25 mouse cellular contexts compared by ENCODE assay signal in genomic region chr3:30742891-30743290, GRCm38 (mm10). TPM values are rescaled to one million over a fixed set of nuclear protein-coding genes. Genes with fewer than 3 reads are reported as not detected.
DNase-seq lines count a peak whose midpoint lies in the region; ATAC-seq lines count a peak whose summit lies in the region.
"Had no signal": no experiment of that assay in that cellular context is flagged by ENCODE, and none has a peak within 500 bp of the region (broad histone marks: within the 10 kb centered on the region; RNA-seq: fewer than 3 reads in every experiment).

No protein-coding gene starts in this region.

- intact Hi-C loops in heart, postnatal 10 days (cut with DNase I), result no loop called here

- no peak for ATAC-seq in inflammation-experienced regulatory T-cells, adult 6 months
- ATAC-seq: forebrain, embryonic 14.5 days; forebrain, embryonic 16.5 days had no signal

- DNase-seq in heart, adult 11 months, result peak; percentile 46
- no peak for DNase-seq in heart, postnatal 10 days
- peak; percentile 58 for DNase-seq in brain, adult 2 months (ENCODE audit: low read depth, low spot score)
- DNase-seq in telencephalon, adult 2 months (ENCODE audit: low read depth, low spot score), result peak; percentile 27
- DNase-seq: adrenal gland, adult 2 months; adrenal gland, postnatal 10 days; adrenal gland, postnatal 25 days; cerebellum, adult 11-12 months; cerebellum, adult 2 months; cerebellum, adult 9-10 months; cerebellum, postnatal 10 days; cerebellum, postnatal 25 days; embryo, embryonic 11 days had no signal

RNA-seq across cellular contexts. Expression of gene Samd7, which starts 3.2 kb away (rescaled TPM):
- not detected for total RNA-seq in heart, postnatal 10 days (2021)
- not detected for polyA plus RNA-seq in inflammation-experienced regulatory T-cells, adult 6 months (2017; shearing (Covaris generic))
- total RNA-seq: adrenal gland, adult 2 months; adrenal gland, postnatal 25 days; common myeloid progenitor, adult 5-6 weeks; MEL had no signal
- polyA plus RNA-seq: C2C12; embryonic facial prominence, embryonic 11.5 days; embryonic facial prominence, embryonic 13.5 days; embryonic facial prominence, embryonic 15.5 days; erythroblast, embryonic 14.5 days; forebrain, embryonic 10.5 days; forebrain, embryonic 12.5 days; forebrain, embryonic 14.5 days; forebrain, embryonic 16.5 days had no signal

RNA-seq across cellular contexts. Expression of gene Lrrc31, which starts 43.2 kb away (rescaled TPM):
- under 1 TPM in 1 of 2 experiments, not detected in 1; 0.26 TPM for total RNA-seq in heart, postnatal 10 days (2021)
- polyA plus RNA-seq in inflammation-experienced regulatory T-cells, adult 6 months (2017; shearing (Covaris generic)), result under 1 TPM in 1 of 3 experiments, not detected in 2; 0.09 TPM
- total RNA-seq: adrenal gland, adult 2 months; adrenal gland, postnatal 10 days; adrenal gland, postnatal 25 days; common myeloid progenitor, adult 5-6 weeks; MEL had no signal
- polyA plus RNA-seq: adrenal gland, adult 2 months; C2C12; cerebellum, adult 2 months; embryonic facial prominence, embryonic 11.5 days; embryonic facial prominence, embryonic 13.5 days; erythroblast, embryonic 14.5 days; forebrain, embryonic 10.5 days; forebrain, embryonic 12.5 days; forebrain, embryonic 14.5 days; forebrain, embryonic 16.5 days had no signal

RNA-seq across cellular contexts. Expression of gene Sec62, which starts 49.8 kb away (rescaled TPM):
- total RNA-seq in heart, postnatal 10 days (2021), result 10 to 100 TPM; 45.6 to 49.9 TPM
- 100 to 1,000 TPM in 1 of 3 experiments, 10 to 100 TPM in 2; 62.0 to 106 (median 82.2) TPM for polyA plus RNA-seq in inflammation-experienced regulatory T-cells, adult 6 months (2017; shearing (Covaris generic))

Comparison
In these comparisons a context has a peak if more than half of its experiments do, and no peak if none do; other contexts are left out.
1. DNase-seq: peak in heart, adult 11 months (single experiment), brain, adult 2 months (single experiment) and telencephalon, adult 2 months (single experiment); none in heart, postnatal 10 days (0 of 2).